Mouse (Mus musculus) testis, adult 2 months (tissue): ENCODE measurements around the gene Hfm1.

Experiments used
- CTCF ChIP-seq: fragments of 200-500 bp; IDR thresholded peaks from 2 replicates; pipeline ENCODE4 v1.5.1; 2012; ENCODE audit warnings: low read depth, mild to moderate bottlenecking, inconsistent platforms, low read length, moderate library complexity; ENCODE audit not compliant: control insufficient read depth, insufficient read depth, insufficient replicate concordance
- POLR2A ChIP-seq: fragments of 200-500 bp; IDR thresholded peaks from 2 replicates; pipeline ENCODE4 v1.6.1; 2012; ENCODE audit warnings: low read depth, mild to moderate bottlenecking, inconsistent platforms, low read length, moderate library complexity; ENCODE audit not compliant: control insufficient read depth

DNA sequence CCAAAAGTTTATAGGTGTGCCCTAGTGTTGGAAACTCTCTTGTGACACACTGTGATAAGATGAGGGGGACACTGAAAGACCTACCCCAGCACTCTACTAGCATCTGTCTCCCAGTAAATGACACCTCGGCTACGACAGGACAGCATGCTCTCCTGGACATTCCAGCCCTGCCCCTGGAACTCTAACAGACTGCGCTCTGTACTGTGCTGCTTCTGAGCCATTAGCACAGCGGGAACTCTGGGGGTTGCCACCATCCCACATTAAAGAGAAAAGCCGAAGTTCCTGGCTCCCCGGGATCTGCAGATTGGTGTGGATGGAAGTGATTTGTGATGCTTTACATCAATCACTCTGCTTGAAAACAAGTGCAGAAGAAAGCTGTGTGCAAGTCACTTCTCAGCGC is 93.1 kb downstream of the Hfm1 start:
- TF ChIP-seq CTCF (no peak), POLR2A (no peak)
